Mouse (Mus musculus) bone marrow, adult 2 months (tissue): ENCODE measurements around the gene Myd88.

Experiments used
- CTCF ChIP-seq: fragments of 200-500 bp; IDR thresholded peaks from 2 replicates; pipeline ENCODE4 v1.5.1; 2011; ENCODE audit warnings: low read length, control low read depth; ENCODE audit not compliant: control insufficient read depth, insufficient read depth
- POLR2A ChIP-seq: fragments of 200-500 bp; IDR thresholded peaks from 2 replicates; pipeline ENCODE4 v1.6.1; 2011; ENCODE audit warnings: low read depth, mild to moderate bottlenecking, control low read depth, low read length, borderline replicate concordance; ENCODE audit not compliant: control insufficient read depth

GRCm38 (mm10) chr9:119313096-119313495 lies 28.1 kb downstream of the Myd88 start:
- TF ChIP-seq CTCF (no peak), POLR2A (no peak)
